Mouse (Mus musculus) MEL (cell line): ENCODE measurements around the gene Tmem59l.

Source experiments
- CHD1 ChIP-seq: IDR thresholded peaks from 2 replicates; pipeline ENCODE4 v1.6.1; 2012; ENCODE audit warnings: low read depth, mild to moderate bottlenecking, inconsistent platforms, low read length, improper control_type of control experiment
- CTCF ChIP-seq, 3 experiments: IDR thresholded peaks in 2 of 3; conservative IDR thresholded peaks in 1 of 3; 2 replicates each; pipeline ENCODE4 v1.5.1; 2011 to 2012; ENCODE audit warnings: low read length in 3 of 3, low read depth in 2 of 3, mild to moderate bottlenecking in 2 of 3, improper control_type of control experiment in 1 of 3, inconsistent platforms in 1 of 3, mixed read lengths in 1 of 3, moderate library complexity in 1 of 3; ENCODE audit not compliant: control insufficient read depth in 1 of 3, insufficient read depth in 1 of 3, poor library complexity in 1 of 3, severe bottlenecking in 1 of 3
- KAT2A ChIP-seq: conservative IDR thresholded peaks from 2 replicates; pipeline ENCODE4 v1.6.1; 2012; ENCODE audit warnings: low read depth, low read length, improper control_type of control experiment, inconsistent platforms
- MAFK ChIP-seq: IDR thresholded peaks from 2 replicates; pipeline ENCODE4 v1.6.1; 2011; ENCODE audit warnings: low read depth, mild to moderate bottlenecking, low read length, improper control_type of control experiment, borderline replicate concordance
- MXI1 ChIP-seq: IDR thresholded peaks from 2 replicates; pipeline ENCODE4 v1.6.1; 2011; ENCODE audit warnings: mild to moderate bottlenecking, low read depth, low read length, improper control_type of control experiment
- NELFE ChIP-seq: IDR thresholded peaks from 2 replicates; pipeline ENCODE4 v1.6.1; 2011; ENCODE audit warnings: low read depth, low read length, improper control_type of control experiment
- NRF1 ChIP-seq: IDR thresholded peaks from 2 replicates; pipeline ENCODE4 v1.6.1; 2014; ENCODE audit warnings: low read depth, mild to moderate bottlenecking, inconsistent platforms, low read length, improper control_type of control experiment, moderate library complexity; ENCODE audit not compliant: poor library complexity, insufficient read depth, severe bottlenecking
- POLR2A ChIP-seq, 2 experiments: IDR thresholded peaks; 2 replicates each; pipeline ENCODE4 v1.6.1; 2011 to 2012; ENCODE audit warnings: low read length in 2 of 2, mild to moderate bottlenecking in 2 of 2, control low read depth in 1 of 2, improper control_type of control experiment in 1 of 2, low read depth in 1 of 2, moderate library complexity in 1 of 2; ENCODE audit not compliant: control insufficient read depth in 1 of 2, insufficient read depth in 1 of 2, poor library complexity in 1 of 2
- RAD21 ChIP-seq: IDR thresholded peaks from 2 replicates; pipeline ENCODE4 v1.6.1; 2011; ENCODE audit warnings: mild to moderate bottlenecking, low read depth, low read length, improper control_type of control experiment
- TCF12 ChIP-seq: IDR thresholded peaks from 2 replicates; pipeline ENCODE4 v1.6.1; 2014; ENCODE audit warnings: low read depth, mild to moderate bottlenecking, inconsistent platforms, low read length, improper control_type of control experiment, moderate library complexity
- UBTF ChIP-seq: IDR thresholded peaks from 2 replicates; pipeline ENCODE4 v1.6.1; 2012; ENCODE audit warnings: low read depth, mild to moderate bottlenecking, inconsistent platforms, low read length, improper control_type of control experiment, moderate library complexity, borderline replicate concordance; ENCODE audit not compliant: insufficient read depth

DNA sequence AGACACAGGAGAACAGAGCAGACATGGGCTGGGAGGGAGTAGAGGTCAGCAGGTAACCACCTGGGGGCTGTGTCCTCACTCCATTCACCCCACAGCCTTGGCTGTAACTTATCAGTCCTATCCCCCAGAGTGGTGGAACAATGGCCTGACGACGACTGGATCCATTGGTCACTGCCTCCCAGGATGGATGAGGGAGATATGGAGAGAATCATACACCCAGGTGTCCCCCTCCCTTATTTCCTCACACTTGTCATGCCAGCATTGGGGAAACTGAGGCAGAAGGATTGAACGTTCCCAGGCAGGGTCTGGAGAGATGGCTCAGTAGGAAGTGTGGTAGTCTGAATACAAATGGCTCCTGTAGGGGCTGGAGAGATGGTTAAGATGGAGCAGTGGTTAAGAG lies 45.6 kb downstream of the Tmem59l start:
- no peak for TF ChIP-seq MXI1
- TF ChIP-seq RAD21: no peak
- TF ChIP-seq TCF12: no peak
- TF ChIP-seq CHD1: no peak
- no peak for TF ChIP-seq CTCF (IDR thresholded peaks at IDR 0.05 in 2 of 3, conservative IDR thresholded peaks at IDR 0.05 in 1 of 3; ENCODE audit: control insufficient read depth in 1 of 3, insufficient read depth in 1 of 3, low read depth in 2 of 3, low read length in 3 of 3, poor library complexity in 1 of 3, severe bottlenecking in 1 of 3)
- TF ChIP-seq KAT2A: no peak
- no peak for TF ChIP-seq UBTF
- no peak for TF ChIP-seq POLR2A (IDR thresholded peaks at IDR 0.05; ENCODE audit: control insufficient read depth in 1 of 2, insufficient read depth in 1 of 2, low read depth in 1 of 2, low read length in 2 of 2, poor library complexity in 1 of 2)
- no peak for TF ChIP-seq MAFK
- TF ChIP-seq NRF1: no peak
- TF ChIP-seq NELFE: no peak
